Mouse (Mus musculus): ENCODE measurements around the gene Abcc8.

The Abcc8 gene

DNA sequence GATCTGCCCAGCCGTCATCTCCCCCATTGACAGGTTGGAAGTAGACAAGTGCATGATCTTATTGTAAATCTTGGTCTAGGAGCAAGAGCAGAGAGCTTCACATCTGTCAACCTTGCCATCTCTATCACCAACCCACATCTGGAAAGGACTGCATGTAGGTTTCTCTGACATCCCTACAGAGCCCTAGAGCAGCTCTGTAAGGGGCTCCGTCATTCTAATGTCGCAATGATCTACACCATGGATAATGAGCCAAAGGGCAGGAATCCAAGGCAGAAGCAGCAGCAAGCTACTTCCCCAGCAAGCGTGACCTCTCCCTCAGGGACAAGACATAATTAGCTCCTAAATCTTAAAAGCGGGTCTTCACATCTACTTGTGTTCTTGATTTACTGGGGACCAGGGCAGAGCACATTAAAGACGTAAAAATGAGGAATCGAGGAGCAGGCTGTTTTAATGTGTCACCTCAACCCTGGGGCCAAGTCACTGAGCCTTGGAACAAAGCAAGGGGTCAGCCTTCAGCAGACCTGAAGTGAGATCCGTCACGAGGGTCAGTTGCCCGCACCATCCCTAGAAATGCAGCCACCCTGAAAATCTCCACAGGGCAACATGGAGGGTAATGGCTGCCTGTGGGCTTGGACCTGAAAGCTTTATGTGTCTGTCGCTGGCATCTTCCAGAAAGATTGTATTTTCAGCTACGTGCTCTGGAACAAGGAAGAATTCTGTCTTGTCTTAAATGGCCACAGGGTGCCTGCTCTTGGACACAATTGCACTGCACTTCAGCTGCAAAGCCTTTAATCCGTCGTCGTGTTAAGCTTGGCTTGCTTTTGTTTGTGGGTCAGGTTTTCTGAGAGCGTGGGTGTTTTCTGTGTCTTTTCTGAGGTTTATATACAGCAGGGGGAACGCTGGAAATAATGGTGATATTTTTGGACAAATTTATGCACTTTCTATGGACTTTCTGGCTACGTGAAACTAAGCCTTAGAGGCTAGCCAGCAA lies 25.0 kb downstream of the Abcc8 start:
- DNase-seq (ENCODE audit: low spot score), result no peak

DNA sequence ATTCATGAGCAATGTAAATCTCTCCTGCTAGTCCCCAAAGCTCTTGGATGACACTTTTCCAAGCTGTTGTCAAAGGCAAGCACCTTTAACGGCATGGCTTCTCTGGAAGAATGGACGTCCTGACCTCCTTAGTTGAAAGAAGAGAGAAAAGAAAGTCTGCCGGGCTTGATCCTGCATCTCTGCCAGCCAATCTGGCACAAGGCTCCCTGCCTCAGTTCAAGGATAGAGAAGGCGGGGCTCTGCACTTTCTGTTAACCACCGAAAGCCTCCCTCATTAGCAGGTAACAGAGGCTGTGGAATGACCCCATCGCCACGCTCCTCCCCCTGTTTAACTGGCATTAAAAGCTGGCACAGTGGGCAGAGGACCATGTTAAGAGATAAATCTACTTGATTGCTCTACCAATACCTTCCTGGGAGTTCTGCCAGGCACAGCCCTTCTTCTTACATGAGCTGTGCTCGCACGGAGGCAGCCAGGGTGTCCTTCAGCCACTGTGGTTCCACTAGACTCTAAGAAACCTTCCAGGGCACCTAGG lies 26.9 kb downstream of the Abcc8 start:
- no peak for DNase-seq (ENCODE audit: low spot score)

DNA sequence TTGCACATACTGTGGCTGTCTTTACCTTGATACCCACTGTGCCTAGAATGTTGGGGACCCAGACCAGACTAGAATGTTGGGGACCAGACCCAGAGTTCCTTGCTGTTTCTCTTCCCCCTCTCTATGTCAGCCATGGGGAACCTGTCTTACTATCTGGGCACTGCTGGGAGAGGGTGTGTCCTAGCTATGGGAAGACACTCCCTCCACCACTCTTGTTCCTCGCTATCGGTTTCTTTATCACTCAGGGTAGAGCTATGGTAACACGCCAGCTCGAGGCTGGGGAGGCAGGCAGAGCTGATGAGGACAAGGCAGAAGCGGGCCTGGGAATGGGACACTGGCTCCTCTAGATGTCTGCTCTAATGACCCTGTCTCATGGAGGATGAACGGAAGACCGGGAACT lies 32.4 kb downstream of the Abcc8 start:
- no peak for DNase-seq (ENCODE audit: low spot score)

DNA sequence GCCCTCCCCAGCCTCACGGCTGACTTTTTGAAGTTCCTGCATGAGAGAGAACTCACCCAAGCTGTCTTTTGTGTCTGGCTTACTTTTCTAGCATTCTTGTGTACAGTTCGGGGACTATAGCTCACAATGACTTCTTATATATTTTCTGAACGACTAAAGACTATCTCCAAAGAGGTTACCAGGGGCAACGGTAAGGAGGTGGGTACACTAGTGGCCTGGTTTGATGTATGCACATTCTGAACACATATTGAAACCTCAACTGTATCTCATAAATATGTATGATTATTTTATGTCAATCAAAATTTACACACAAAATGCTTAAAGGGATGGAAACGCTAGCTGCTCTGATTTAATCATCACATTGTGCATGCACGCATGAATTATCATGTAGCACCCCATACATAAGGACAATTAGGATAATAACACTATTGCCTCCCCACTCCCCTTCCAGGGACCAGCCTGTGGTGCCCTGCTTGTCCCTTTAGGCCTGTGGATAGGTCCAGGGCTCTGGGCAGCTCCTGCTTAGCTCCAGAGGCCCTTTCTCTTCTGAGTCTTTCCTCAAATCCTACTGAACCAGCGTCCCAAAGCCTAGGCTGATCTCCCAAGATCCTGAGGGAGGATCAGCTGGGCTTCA lies 33.0 kb downstream of the Abcc8 start:
- no peak for DNase-seq (ENCODE audit: low spot score)

DNA sequence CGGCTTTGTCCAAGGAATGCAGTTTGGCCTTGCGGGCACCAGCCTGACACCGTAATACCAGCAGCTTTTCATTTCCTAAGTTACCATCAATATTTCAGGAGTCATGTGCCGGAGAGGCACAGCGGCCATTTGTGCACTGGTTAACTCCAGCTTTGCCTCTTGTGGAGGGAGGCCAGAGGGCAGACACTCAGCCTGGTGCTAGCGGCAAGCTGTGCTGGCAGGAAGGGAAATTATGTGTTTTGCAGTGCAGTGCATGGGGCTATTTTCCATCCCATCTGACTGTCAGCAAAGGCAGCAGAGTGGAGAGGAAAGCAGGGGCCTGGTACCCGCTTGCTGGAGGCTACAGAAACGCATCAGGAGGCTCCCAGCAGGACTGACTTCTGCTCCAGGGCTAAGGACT lies 35.8 kb downstream of the Abcc8 start:
- no peak for DNase-seq (ENCODE audit: low spot score)

DNA sequence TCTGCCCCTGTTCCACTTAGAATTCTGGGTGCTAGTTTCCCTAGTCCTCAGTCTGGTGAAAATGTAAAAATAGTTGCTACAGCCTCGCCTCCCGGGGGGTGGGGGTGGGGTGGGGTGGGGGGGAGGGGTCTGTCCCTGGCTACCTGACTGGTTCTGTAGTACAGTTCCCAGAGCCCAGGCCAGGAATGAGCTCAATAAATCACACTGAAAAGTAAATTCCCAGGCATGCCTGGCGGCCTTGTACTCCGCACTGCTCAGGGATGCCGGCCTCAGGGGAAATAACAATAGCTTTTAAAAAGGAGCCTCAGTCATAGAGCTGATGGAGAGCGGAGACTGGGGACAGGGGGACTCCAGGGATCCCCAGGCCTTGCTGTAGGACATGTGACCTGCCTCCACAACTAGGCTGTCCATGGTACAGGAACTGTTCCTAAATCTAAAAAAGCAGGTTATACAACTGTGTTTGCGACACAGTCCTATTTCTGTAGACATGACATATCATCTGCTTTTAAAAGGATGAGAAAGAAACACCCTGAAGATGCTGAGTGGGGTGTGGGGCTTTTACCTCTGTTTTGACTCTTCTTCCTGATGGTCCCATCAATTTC lies 41.4 kb downstream of the Abcc8 start:
- peak; percentile 46 for DNase-seq (ENCODE audit: low spot score)

DNA sequence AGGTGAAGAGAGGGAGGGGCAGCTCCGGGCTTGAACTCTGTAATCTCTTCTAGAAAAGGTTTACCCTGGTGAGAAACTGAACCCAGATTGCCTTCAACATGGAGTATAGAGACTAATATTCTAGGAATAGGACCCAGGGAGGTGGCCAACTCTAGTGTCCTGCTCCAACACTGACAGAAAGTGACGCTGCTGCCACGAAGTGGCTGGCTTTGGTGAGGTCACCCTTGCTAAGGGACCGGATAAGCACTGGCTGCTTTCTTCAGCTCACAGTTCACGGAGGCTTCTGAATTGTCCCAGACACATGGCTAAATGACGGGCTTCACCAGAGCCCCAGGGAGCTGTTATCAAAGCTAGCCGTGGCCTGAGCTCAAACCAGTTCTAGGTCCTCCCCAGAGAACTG lies 46.0 kb downstream of the Abcc8 start:
- DNase-seq (ENCODE audit: low spot score), result no peak

DNA sequence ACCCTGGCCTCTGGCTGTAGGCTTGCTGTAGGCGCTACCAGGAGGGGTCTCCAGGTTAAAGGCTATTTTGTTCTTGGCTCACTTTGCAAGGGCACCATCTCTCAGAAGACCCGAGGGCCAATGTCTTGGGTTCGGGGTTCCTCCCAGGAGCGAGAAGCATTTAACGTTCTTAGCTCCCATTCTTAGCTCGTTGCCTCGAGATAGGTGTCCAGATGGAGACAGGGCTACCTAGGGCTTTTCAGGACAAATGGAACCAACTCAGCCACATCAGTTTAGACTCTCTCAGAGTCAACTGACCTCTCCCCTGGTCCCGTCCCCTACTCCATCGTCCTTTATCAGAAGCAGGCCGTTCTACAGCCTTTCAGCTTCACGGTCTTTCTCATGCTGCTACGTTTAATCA lies 47.6 kb downstream of the Abcc8 start:
- no peak for DNase-seq (ENCODE audit: low spot score)

DNA sequence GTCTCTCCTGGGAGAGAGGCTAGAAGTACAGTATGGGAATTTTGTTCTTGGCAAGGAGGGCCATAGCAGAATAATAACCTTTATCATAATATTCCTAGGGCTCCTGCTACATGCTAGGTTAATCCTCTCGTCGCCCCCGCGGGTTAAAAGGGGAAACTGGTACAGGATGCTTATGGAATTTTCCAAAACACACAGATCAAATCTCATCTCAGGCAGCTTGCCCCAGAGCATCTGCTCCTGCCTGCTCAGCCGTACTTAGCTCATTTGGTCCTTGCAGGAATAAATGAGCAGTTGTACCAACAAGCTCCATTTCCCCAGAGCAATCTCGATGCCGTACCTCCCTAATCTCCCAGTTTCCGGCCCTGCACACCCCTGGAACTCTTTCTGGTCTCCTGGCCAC lies 48.0 kb downstream of the Abcc8 start:
- DNase-seq (ENCODE audit: low spot score), result no peak

DNA sequence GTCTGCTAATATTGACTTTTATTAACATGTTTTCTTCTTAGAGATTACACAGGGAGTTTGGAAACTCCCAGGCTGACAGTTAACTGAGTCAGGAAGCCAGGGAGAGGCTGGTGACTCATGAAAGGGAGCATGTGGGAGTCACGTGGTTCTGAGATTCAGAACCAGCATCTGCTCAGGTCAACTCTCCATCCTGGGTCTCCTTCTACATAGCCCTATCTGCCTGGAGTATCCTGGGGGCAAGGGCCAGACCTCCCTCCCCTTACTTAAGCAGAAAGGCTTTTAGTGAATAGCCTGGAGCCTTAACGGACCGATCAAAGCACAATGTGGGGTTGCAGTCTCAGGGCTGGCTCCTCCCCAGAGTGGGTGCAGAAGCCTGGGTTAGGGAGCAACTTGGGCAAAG lies 48.6 kb downstream of the Abcc8 start:
- DNase-seq (ENCODE audit: low spot score), result no peak

DNA sequence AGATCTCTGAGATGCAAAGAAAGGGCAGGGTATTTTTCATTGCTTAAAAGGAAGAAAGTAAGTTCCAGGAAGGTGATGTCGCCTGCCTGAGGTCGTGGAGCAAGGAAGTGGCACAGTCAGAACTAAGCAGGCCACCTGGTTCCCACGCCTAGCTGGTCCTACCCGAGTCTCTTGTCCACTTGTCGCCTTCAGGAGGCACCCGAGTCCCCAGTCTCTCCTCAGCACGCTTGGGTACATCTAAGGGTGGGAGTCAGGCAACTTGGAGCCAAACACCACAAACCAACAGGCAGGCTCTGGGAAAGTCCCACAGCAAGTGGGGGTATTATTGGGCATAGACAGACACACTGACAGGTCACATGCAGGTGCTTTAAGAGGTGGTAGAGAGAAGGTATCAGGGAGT lies 49.1 kb downstream of the Abcc8 start:
- DNase-seq (ENCODE audit: low spot score), result no peak

DNA sequence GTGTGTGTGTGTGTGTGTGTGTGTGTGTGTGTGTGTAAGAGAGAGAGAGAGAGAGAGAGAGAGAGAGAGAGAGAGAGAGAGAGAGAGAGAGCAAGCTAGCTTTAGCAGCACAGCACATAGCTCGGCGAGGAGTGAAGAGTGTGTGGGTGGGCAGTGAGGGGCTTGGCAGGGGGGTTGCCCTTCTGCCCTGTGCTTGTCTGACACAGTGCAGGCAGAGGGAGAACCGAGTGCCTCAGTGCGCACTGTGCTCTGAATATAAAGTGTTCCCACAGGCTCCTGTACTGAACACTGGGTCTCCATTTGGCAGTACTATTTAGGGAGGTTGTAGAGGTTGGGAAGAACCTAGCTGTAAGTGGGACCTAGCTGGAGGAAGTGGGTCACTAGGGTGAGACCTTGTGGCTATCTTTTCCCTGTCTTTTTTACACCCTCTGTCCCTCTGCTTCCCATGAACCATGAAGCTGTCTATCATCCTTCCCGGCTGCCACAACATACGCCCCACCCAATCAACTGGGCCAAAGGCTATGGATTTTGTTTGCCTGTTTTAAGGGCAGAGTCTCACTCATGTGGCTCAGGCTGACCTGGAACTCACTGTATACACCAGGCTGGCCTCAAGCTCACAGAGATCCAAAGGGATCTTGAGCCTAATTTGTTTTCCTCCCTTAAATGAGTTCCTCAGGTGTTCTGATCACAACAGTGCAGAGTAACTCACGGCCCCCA lies 50.2 kb downstream of the Abcc8 start:
- DNase-seq (ENCODE audit: low spot score), result no peak

DNA sequence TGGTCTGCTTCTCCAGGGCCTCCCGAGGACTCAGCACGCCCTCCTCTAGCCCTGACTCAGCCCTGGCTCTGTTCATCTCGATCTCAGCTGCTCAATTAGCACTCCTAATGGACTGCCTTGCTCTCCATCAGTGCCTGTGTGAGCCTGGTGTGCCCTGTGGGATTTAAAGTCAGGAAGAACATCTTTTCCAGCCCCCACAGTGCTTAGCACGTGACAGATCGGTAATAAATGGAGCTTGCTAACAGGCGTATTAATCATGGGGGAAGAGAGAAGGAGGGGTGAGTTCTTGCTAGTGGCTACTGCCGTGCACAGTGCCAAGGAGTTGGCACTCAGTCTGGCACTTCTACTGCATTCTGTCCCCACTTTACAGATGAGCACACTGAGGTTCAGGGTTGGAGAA lies 51.6 kb downstream of the Abcc8 start:
- no peak for DNase-seq (ENCODE audit: low spot score)

DNA sequence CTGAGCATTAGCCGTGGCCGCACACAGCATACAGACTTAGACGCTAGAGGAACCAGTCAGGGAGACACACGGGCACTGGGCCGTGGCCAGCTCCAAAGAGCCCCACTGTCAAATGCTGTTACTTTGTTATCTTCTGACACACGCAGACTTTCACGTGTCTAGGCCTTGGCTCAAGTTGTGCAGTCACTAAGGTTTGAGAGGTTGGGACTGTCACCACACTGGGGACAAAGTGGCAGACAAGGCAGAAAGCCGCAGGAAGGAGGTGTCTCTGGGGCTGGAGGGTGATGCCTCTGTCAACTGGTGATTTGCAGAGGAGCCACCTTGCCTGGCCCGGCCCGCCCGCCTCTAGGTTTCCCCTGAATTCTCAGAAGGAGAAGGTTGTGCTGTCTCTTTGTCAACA lies 54.5 kb downstream of the Abcc8 start:
- no peak for DNase-seq (ENCODE audit: low spot score)

DNA sequence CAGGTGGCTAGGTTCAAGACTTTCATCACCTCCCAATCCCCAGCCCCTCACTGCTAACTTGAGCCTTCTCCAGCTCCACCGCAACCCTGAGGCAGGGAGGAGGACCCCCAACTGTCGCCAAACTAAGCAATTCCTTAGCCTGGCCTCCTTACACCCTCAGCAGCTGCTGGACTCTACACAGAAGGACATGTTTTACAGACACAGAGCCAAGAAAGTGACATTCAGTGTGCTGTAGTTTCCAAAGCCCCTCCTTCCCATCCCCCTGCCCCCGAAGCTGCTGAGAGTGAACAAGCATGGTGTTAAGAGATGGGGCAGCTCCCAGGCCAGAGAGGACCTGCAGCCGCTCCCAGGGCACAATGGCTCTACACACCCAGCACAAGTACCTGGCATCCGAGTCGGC lies 55.4 kb downstream of the Abcc8 start:
- DNase-seq (ENCODE audit: low spot score), result no peak

DNA sequence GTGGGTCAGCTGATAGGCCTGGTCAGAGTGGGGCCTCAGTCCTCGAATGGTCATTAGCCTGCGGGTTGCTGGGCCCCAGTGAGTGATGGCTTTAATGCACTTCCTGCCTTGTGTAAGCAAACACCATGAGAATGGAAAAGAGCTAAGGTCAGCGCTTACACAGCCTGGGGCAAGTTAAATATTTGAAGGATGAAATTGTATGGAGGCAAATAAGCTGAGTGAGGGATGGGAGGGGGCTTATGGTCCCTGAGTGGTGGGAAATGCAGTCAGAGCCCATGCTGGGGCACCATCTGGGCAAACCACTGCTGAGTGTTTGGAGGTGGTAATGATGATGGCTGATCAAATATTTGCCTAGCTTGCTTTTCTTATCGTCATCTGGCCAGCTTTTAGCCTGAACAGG lies 56.9 kb downstream of the Abcc8 start:
- DNase-seq (ENCODE audit: low spot score), result peak; percentile 43

DNA sequence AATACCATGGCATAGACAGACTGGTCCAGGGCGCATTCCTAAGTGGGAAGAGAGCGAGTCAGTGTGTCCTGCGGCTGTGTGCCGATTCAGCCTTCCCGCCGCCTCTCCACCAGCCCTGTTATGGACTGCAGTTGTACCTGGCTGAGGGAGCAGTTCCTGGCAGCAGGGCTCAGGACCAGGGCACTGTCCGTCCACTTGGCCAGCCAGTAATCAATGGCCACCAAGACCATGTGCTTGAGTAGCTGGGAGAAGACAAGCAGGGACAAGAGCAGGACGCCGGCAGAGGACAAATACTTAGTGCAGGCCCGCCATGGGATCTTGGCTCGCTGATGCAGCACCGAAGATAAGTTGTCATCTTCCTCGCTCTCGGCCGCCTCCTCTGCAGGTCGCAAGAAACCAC lies 62.8 kb downstream of the Abcc8 start:
- no peak for DNase-seq (ENCODE audit: low spot score)

DNA sequence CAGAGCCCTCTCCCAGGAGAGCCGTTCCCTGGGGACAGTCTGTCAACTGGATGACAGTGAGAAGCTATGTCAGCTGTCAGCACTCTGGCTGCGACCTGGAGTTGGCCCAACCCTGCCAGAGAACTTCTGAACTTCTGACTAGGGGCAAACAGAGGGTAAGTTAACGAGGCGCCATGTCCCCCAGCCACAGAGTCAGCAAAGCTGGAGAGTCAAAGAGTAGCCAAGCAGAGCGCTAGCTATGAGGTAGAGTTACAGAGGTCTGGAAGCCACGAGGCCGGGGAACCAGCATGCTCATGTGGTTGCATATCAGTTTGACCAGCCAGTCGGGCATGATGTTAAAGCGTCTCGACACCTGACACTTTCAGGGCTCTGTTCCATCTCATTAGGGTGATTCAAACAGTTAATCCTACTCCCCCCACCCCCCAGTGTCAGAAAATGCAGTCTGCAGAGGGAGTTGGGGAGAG lies 63.7 kb downstream of the Abcc8 start:
- no peak for DNase-seq (ENCODE audit: low spot score)

DNA sequence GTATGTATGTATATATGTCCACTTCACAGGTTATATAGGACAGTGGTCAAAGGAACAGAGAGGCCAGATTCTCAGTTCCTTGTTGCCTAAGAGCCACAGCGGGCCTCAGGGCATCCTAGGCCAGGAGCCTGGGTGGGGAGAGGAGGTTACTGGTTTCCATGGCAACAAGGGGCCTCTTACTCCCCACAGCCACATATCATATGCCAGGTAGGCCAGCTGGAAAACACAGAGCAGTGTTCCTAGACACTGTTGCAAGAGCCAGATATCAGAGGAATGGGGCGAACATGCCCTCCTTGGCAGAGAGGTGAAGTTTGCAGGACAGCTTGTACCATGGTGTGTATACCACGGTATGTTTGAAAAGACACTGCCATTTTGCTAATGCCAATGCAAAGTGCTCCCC lies 66.4 kb downstream of the Abcc8 start:
- DNase-seq (ENCODE audit: low spot score), result no peak

DNA sequence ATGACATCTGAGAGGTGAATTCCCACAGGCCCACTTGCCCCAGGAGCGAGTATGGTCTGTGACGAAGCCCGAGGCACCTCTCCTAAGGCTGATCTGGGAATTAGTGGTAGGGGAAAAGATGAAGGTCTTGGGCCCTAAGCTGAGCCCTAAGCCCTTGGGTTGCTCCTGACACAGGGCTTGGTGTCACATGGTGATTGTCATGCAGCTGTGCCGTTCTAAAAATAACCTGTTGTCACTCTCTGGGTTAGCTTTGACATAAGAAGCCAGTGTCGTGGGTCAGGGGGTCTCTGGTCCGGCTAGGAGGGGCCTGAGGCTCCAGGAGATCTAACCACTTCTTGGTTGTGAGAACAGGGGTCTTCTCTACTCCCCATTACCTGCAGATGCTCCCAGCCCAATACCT lies 67.9 kb downstream of the Abcc8 start:
- DNase-seq (ENCODE audit: low spot score), result no peak

DNA sequence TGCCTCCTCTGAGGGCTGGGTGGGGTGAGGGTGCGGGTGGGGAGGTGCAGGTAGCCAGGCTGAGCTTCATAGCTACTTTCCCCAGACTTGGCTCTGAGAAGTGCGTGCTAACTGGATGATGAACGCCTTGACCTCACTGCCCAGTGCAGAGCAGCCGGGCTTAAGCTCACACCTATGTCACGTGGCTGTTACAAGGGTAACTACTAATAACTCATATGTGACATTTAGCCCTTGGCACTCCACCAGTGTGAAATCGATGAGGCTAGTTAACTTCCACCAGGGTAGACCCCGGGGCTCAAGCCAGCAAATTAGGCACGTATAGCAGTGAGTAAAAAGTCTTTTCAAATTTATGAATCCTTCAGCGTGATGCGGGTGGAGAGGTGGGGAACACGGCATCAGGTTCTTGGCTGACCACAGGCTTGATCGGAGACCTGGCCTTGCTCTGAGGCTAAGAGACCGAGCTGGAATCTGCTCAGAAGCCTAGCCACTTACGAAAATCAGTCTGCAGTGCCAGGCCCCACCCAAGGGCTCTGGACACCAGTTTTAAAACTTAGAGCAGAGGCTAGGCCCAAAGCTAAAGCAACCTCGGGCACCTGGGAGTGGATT lies 68.5 kb downstream of the Abcc8 start:
- no peak for DNase-seq (ENCODE audit: low spot score)

DNA sequence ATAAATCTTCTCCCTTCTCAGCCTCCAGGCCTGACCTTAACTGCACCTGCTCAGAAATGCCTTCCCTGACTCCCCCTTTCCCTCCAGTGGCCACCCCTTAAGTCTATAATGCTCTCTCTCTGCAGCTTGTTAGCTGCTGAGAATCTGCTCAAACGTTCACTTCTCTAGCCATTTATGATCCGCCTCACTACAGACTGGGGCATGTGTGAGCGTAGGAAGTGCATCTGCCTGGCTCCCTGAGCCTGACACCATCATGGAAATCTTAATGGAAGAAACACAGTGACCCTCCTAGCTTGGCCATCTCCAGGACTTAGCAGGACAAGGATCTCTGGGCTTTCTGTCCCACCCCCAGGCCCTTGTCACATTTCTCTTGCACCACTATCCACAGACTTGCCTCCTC lies 69.8 kb downstream of the Abcc8 start:
- DNase-seq (ENCODE audit: low spot score), result no peak

Measured in yolk sac, embryonic 10.5 days (tissue).